Mouse (Mus musculus): ENCODE data around the gene Glrx2. TPM values are rescaled to one million over a fixed set of nuclear protein-coding genes. Genes with fewer than 3 reads are reported as not detected.

Gene Glrx2
- polyA plus RNA-seq, 1 experiment, result 9.5 TPM

- Histone ChIP-seq H3K4me3 (ENCODE audit: extremely low read depth, insufficient read depth, insufficient read length) (no peak overlapping the region), H3K36me3 (ENCODE audit: control insufficient read depth, insufficient read depth, low read length) (no peaks in the 10 kb centered on the region), H3K4me1 (ENCODE audit: control insufficient read depth, insufficient read depth, insufficient read length) (no peaks in the 10 kb centered on the region), H3K27ac (ENCODE audit: insufficient read depth, low read length) (no peak overlapping the region), H3K27me3 (ENCODE audit: control insufficient read depth, insufficient read depth, low read length) (peaks cover 3% of the 10 kb centered on the region; the same call in 1 of the 2 replicates)
- no peak for DNase-seq (ENCODE audit: low read depth in 1 of 2, low spot score in 2 of 2)
- no peak for TF ChIP-seq CTCF (IDR thresholded peaks at IDR 0.05; ENCODE audit: extremely low read depth, insufficient read depth, insufficient read length, insufficient replicate concordance)
- 82% methylated on average over 4 of the region's 4 CpGs for whole genome bisulfite sequencing
Measured at GRCm38 (mm10) chr1:143707006-143707405, 9.1 kb upstream of the Glrx2 start.

DNA sequence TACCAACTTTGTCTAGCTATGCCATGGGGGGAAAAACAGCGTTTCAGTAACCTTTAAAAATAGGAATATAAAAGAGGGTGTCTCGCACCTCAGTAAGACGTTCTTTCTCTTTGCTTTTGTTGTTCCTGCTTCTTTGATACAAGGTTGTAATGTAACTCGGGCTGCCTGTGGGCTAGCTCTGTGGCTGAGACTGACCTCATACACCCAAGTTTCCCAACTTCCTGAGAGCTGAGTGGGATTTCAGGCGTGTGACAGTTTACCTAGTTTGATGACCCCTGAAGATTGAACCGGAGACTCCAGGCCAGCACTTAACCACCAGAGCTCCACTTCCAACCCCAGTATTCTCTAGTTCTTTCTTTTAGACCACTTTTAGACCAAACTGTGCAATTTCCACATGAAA is 7.8 kb upstream of the Glrx2 start:
- 68% methylated on average over 6 of the region's 6 CpGs for WGBS
- no peak overlapping the region for H3K4me3 ChIP-seq (ENCODE audit: extremely low read depth, insufficient read depth, insufficient read length)
- peaks cover 3% of the 10 kb centered on the region; the same call in 1 of the 2 replicates for H3K27me3 ChIP-seq (ENCODE audit: control insufficient read depth, insufficient read depth, low read length)
- H3K4me1 ChIP-seq (ENCODE audit: control insufficient read depth, insufficient read depth, insufficient read length), result no peaks in the 10 kb centered on the region
- H3K36me3 ChIP-seq (ENCODE audit: control insufficient read depth, insufficient read depth, low read length), result no peaks in the 10 kb centered on the region
- TF ChIP-seq POLR2A (IDR thresholded peaks at IDR 0.05; ENCODE audit: low read depth, low read length) (no peak), CTCF (IDR thresholded peaks at IDR 0.05; ENCODE audit: extremely low read depth, insufficient read depth, insufficient read length, insufficient replicate concordance) (no peak)
- no peak overlapping the region for H3K27ac ChIP-seq (ENCODE audit: insufficient read depth, low read length)
- DNase-seq (ENCODE audit: low read depth in 1 of 2, low spot score in 2 of 2), result no peak

- Histone ChIP-seq H3K4me3 (ENCODE audit: extremely low read depth, insufficient read depth, insufficient read length) (no peak overlapping the region), H3K36me3 (ENCODE audit: control insufficient read depth, insufficient read depth, low read length) (no peaks in the 10 kb centered on the region), H3K27me3 (ENCODE audit: control insufficient read depth, insufficient read depth, low read length) (0 out of 2 replicates have a peak, but pooled peaks cover under 1% of the 10 kb centered on the region), H3K27ac (ENCODE audit: insufficient read depth, low read length) (no peak overlapping the region), H3K4me1 (ENCODE audit: control insufficient read depth, insufficient read depth, insufficient read length) (no peaks in the 10 kb centered on the region)
- TF ChIP-seq CTCF (IDR thresholded peaks at IDR 0.05; ENCODE audit: extremely low read depth, insufficient read depth, insufficient read length, insufficient replicate concordance) (no peak), POLR2A (IDR thresholded peaks at IDR 0.05; ENCODE audit: low read depth, low read length) (no peak)
- DNase-seq (ENCODE audit: low read depth in 1 of 2, low spot score in 2 of 2), result no peak
- 66% methylated on average over 7 of the region's 7 CpGs for WGBS
Measured at GRCm38 (mm10) chr1:143709966-143710626, 6.0 kb upstream of the Glrx2 start.

- Histone ChIP-seq H3K27me3 (ENCODE audit: control insufficient read depth, insufficient read depth, low read length) (no peaks in the 10 kb centered on the region), H3K4me3 (ENCODE audit: extremely low read depth, insufficient read depth, insufficient read length) (no peak overlapping the region), H3K36me3 (ENCODE audit: control insufficient read depth, insufficient read depth, low read length) (no peaks in the 10 kb centered on the region), H3K4me1 (ENCODE audit: control insufficient read depth, insufficient read depth, insufficient read length) (no peaks in the 10 kb centered on the region), H3K27ac (ENCODE audit: insufficient read depth, low read length) (no peak overlapping the region)
- DNase-seq (ENCODE audit: low read depth in 1 of 2, low spot score in 2 of 2), result no peak
- 86% methylated on average over 5 of the region's 5 CpGs for WGBS
- TF ChIP-seq POLR2A (IDR thresholded peaks at IDR 0.05; ENCODE audit: low read depth, low read length), result no peak
- TF ChIP-seq CTCF (IDR thresholded peaks at IDR 0.05; ENCODE audit: extremely low read depth, insufficient read depth, insufficient read length, insufficient replicate concordance), result no peak
Measured at GRCm38 (mm10) chr1:143710627-143710976, 5.5 kb upstream of the Glrx2 start.

- TF ChIP-seq CTCF (IDR thresholded peaks at IDR 0.05; ENCODE audit: extremely low read depth, insufficient read depth, insufficient read length, insufficient replicate concordance) (no peak), POLR2A (IDR thresholded peaks at IDR 0.05; ENCODE audit: low read depth, low read length) (no peak)
- no peaks in the 10 kb centered on the region for H3K27me3 ChIP-seq (ENCODE audit: control insufficient read depth, insufficient read depth, low read length)
- no peak overlapping the region for H3K27ac ChIP-seq (ENCODE audit: insufficient read depth, low read length)
- WGBS, result 81% methylated on average over 5 of the region's 5 CpGs
- H3K4me3 ChIP-seq (ENCODE audit: extremely low read depth, insufficient read depth, insufficient read length), result no peak overlapping the region
- no peaks in the 10 kb centered on the region for H3K36me3 ChIP-seq (ENCODE audit: control insufficient read depth, insufficient read depth, low read length)
- H3K4me1 ChIP-seq (ENCODE audit: control insufficient read depth, insufficient read depth, insufficient read length), result no peaks in the 10 kb centered on the region
- DNase-seq (ENCODE audit: low read depth in 1 of 2, low spot score in 2 of 2), result no peak
Measured at GRCm38 (mm10) chr1:143724456-143725064, 8.4 kb downstream of the Glrx2 start.

DNA sequence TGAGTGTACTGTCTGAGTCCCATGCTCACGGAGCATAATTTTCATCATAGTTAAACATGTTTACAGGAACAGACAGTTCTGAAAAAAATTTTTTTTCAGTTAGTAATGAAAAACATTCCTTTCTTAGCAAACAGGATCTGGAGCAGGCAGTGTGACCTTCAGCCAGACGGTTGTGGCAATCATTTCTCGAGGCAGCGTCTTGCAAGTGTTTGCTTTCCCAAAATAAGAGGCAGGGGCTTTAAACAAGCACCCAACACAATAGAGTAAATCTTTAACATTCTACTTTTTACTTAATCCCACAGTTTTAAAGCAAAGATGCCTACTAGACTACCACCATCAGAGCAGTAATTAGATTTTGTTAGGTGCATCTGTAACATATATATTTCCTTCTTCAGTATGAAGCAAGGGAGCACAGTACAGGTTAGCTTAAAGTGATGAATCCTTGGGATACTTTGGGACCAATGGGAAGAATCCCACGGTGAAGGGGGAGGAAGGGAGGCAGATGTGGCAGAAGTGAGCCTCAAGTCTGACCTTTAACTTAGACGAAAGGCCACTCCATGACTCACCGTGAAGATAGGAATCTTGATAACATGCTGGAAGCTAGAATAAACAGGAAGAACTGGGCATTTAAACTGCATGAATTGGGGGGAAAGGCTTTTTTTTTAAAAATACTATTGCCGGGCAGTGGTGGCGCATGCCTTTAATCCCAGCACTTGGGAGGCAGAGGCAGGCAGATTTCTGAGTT is 11.7 kb downstream of the Glrx2 start:
- TF ChIP-seq POLR2A (IDR thresholded peaks at IDR 0.05; ENCODE audit: low read depth, low read length) (no peak), CTCF (IDR thresholded peaks at IDR 0.05; ENCODE audit: extremely low read depth, insufficient read depth, insufficient read length, insufficient replicate concordance) (no peak)
- DNase-seq (ENCODE audit: low read depth in 1 of 2, low spot score in 2 of 2), result no peak
- Histone ChIP-seq H3K4me3 (ENCODE audit: extremely low read depth, insufficient read depth, insufficient read length) (no peak overlapping the region), H3K27me3 (ENCODE audit: control insufficient read depth, insufficient read depth, low read length) (no peaks in the 10 kb centered on the region), H3K4me1 (ENCODE audit: control insufficient read depth, insufficient read depth, insufficient read length) (no peaks in the 10 kb centered on the region), H3K27ac (ENCODE audit: insufficient read depth, low read length) (no peak overlapping the region), H3K36me3 (ENCODE audit: control insufficient read depth, insufficient read depth, low read length) (no peaks in the 10 kb centered on the region)
- 74% methylated on average over 9 of the region's 9 CpGs for WGBS
